32 mouse cellular contexts compared by ENCODE assay signal in genomic region chr5:19999912-20000311, GRCm38 (mm10).
"Had no signal": no experiment of that assay in that cellular context is flagged by ENCODE, and none has a peak within 500 bp of the region (broad histone marks: within the 10 kb centered on the region; RNA-seq: fewer than 3 reads in every experiment).

No protein-coding gene starts in this region.

- H3K27me3 ChIP-seq: limb, embryonic 12.5 days; limb, embryonic 13.5 days; limb, embryonic 15.5 days; liver, embryonic 12.5 days; liver, embryonic 13.5 days; liver, embryonic 15.5 days; lung, embryonic 15.5 days; megakaryocyte, embryonic 14.5 days; midbrain, embryonic 12.5 days; midbrain, embryonic 13.5 days; midbrain, embryonic 15.5 days; neural tube, embryonic 12.5 days had no signal

- H3K4me3 ChIP-seq: limb, embryonic 10.5 days; limb, embryonic 12.5 days; limb, embryonic 13.5 days; limb, embryonic 15.5 days; liver, embryonic 12.5 days; liver, embryonic 13.5 days; liver, embryonic 15.5 days; lung, embryonic 15.5 days; megakaryocyte, embryonic 14.5 days; midbrain, embryonic 10.5 days; midbrain, embryonic 12.5 days; midbrain, embryonic 13.5 days; midbrain, embryonic 15.5 days; myocyte; neural tube, embryonic 12.5 days had no signal

- ATAC-seq: liver, embryonic 12.5 days; liver, postnatal 0 days; lung, postnatal 0 days; midbrain, embryonic 13.5 days; midbrain, embryonic 15.5 days; midbrain, embryonic 16.5 days had no signal

- H3K27ac ChIP-seq: limb, embryonic 10.5 days; limb, embryonic 12.5 days; limb, embryonic 13.5 days; limb, embryonic 15.5 days; liver, embryonic 12.5 days; liver, embryonic 13.5 days; liver, embryonic 14.5 days; liver, embryonic 15.5 days; lung, embryonic 15.5 days; macrophage; midbrain, embryonic 10.5 days; midbrain, embryonic 12.5 days; midbrain, embryonic 13.5 days; midbrain, embryonic 15.5 days; neural tube, embryonic 12.5 days had no signal

- H3K4me2 ChIP-seq: limb, embryonic 12.5 days; limb, embryonic 13.5 days; limb, embryonic 15.5 days; liver, embryonic 11.5 days; liver, embryonic 12.5 days; liver, embryonic 13.5 days; liver, embryonic 15.5 days; lung, embryonic 14.5 days; lung, embryonic 15.5 days; midbrain, embryonic 11.5 days; midbrain, embryonic 12.5 days; midbrain, embryonic 13.5 days; midbrain, embryonic 15.5 days; neural tube, embryonic 12.5 days had no signal

- H3K36me3 ChIP-seq: limb, embryonic 10.5 days; limb, embryonic 12.5 days; limb, embryonic 13.5 days; limb, embryonic 15.5 days; liver, embryonic 12.5 days; liver, embryonic 13.5 days; liver, embryonic 15.5 days; lung, embryonic 15.5 days; midbrain, embryonic 10.5 days; midbrain, embryonic 12.5 days; midbrain, embryonic 13.5 days; midbrain, embryonic 15.5 days; neural tube, embryonic 12.5 days had no signal

- H3K9ac ChIP-seq: limb, embryonic 12.5 days; limb, embryonic 13.5 days; limb, embryonic 15.5 days; liver, embryonic 12.5 days; liver, embryonic 13.5 days; liver, embryonic 14.5 days; liver, embryonic 15.5 days; liver, postnatal 0 days; lung, embryonic 14.5 days; lung, embryonic 15.5 days; midbrain, embryonic 12.5 days; midbrain, embryonic 13.5 days; midbrain, embryonic 15.5 days; neural tube, embryonic 12.5 days had no signal

- H3K4me1 ChIP-seq: limb, embryonic 10.5 days; limb, embryonic 12.5 days; limb, embryonic 13.5 days; limb, embryonic 15.5 days; liver, embryonic 12.5 days; liver, embryonic 13.5 days; liver, embryonic 15.5 days; lung, embryonic 15.5 days; megakaryocyte, embryonic 14.5 days; midbrain, embryonic 10.5 days; midbrain, embryonic 12.5 days; midbrain, embryonic 15.5 days; neural tube, embryonic 12.5 days had no signal

- DNase-seq: left cerebral cortex, postnatal 4 days; liver; liver, embryonic 13.5 days; liver, postnatal 0 days; lung, adult 18-20 months; lung, adult 2 months; lung, embryonic 14.5 days; lung, postnatal 10 days; lung, postnatal 14 days; lung, postnatal 36 days; lung, postnatal 4 days; midbrain, embryonic 14.5 days had no signal

- H3K9me3 ChIP-seq: limb, embryonic 10.5 days; limb, embryonic 12.5 days; limb, embryonic 13.5 days; limb, embryonic 15.5 days; liver, embryonic 12.5 days; liver, embryonic 15.5 days; lung, embryonic 15.5 days; megakaryocyte, embryonic 14.5 days; midbrain, embryonic 12.5 days; midbrain, embryonic 13.5 days; midbrain, embryonic 15.5 days; neural tube, embryonic 12.5 days had no signal
